Mouse (Mus musculus) midbrain, postnatal 0 days (tissue): ENCODE data around the gene Tmem98. TPM values are rescaled to one million over a fixed set of nuclear protein-coding genes. Genes with fewer than 3 reads are reported as not detected.

ENCODE experiments used
- ATAC-seq: fragments of 200-750 bp; cut with Nextera tagmentation; 2 replicates; pipeline ENCODE4 v1.8.0; 2017; ENCODE audit warnings: moderate number of reproducible peaks, mild to moderate bottlenecking, moderate TSS enrichment, moderate library complexity; ENCODE audit not compliant: low FRiP score
- DNase-seq: peaks from one replicate; pipeline ENCODE4 v3.0.0-alpha.2; 2015; ENCODE audit warnings: low spot score
- H3K27ac ChIP-seq: fragments of 300-500 bp; sonication (generic); 2 replicates; pipeline ENCODE4 v1.5.1; 2014; ENCODE audit warnings: low read depth, mild to moderate bottlenecking, low read length, mixed read lengths
- H3K27me3 ChIP-seq: fragments of 300-500 bp; sonication (generic); 2 replicates; pipeline ENCODE4 v1.6.1; 2014; ENCODE audit warnings: low read length, control low read depth, mixed read lengths; ENCODE audit not compliant: insufficient read depth
- H3K36me3 ChIP-seq: fragments of 300-500 bp; sonication (generic); 2 replicates; pipeline ENCODE4 v1.6.1; 2014; ENCODE audit warnings: low read length, control low read depth, mixed read lengths; ENCODE audit not compliant: insufficient read depth
- H3K4me1 ChIP-seq: fragments of 300-500 bp; sonication (generic); 2 replicates; pipeline ENCODE4 v1.6.1; 2014; ENCODE audit warnings: mild to moderate bottlenecking, control low read depth, antibody characterized with exemption, low read length, mixed read lengths; ENCODE audit not compliant: insufficient read depth
- H3K4me2 ChIP-seq: fragments of 300-500 bp; sonication (generic); 2 replicates; pipeline ENCODE4 v1.6.1; 2014; ENCODE audit warnings: low read depth, mild to moderate bottlenecking, low read length, mixed read lengths; ENCODE audit not compliant: poor library complexity, severe bottlenecking
- H3K4me3 ChIP-seq: fragments of 300-500 bp; sonication (generic); 2 replicates; pipeline ENCODE4 v1.5.1; 2014; ENCODE audit warnings: low read depth, mild to moderate bottlenecking, low read length, moderate library complexity
- H3K9ac ChIP-seq: fragments of 300-500 bp; sonication (generic); replicated peaks from 2 replicates; pipeline ENCODE4 v1.6.1; 2014; ENCODE audit warnings: mild to moderate bottlenecking, low read length, moderate library complexity, mixed read lengths; ENCODE audit not compliant: poor library complexity, severe bottlenecking
- H3K9me3 ChIP-seq: fragments of 300-500 bp; sonication (generic); 2 replicates; pipeline ENCODE4 v1.6.1; 2016; ENCODE audit warnings: low read length, control low read depth
- CTCF ChIP-seq: IDR thresholded peaks from 2 replicates; pipeline ENCODE4 v1.5.1; 2016; ENCODE audit warnings: antibody characterized with exemption, mild to moderate bottlenecking
- WGBS: fragments of 180-500 bp; shearing (Covaris S2); extraction: QIAGEN DNeasy Blood & Tissue Kit; methylation state at CpG from one replicate; pipeline ENCODE4 v1.1.7; 2014; 5-methylcytosine and 5-hydroxymethylcytosine counted together
- polyA plus RNA-seq: library from polyadenylated mRNA; unstranded; fragments of >200 nt; fragmentation: Nextera tagmentation; extraction: Ambion mirVana; gene quantifications from 2 replicates; pipeline ENCODE4 v1.2.1, GENCODE M21; 2015
- total RNA-seq: library from RNA; depleted of rRNA; stranded (reverse); fragments of >200 nt; gene quantifications from 2 replicates; pipeline ENCODE4 v1.2.3, GENCODE M21; 2014; rRNA removed

The Tmem98 gene
- total and polyA plus RNA-seq, 2 experiments from 2014 or later = 12.6 TPM

- TF ChIP-seq CTCF = no peak
- 93% methylated on average over 7 of the region's 7 CpGs for WGBS
- DNase-seq = no peak
- H3K9ac ChIP-seq = no peak overlapping the region
- H3K4me2 ChIP-seq = no peak overlapping the region
- no peaks in the 10 kb centered on the region for H3K36me3 ChIP-seq
- H3K9me3 ChIP-seq = no peaks in the 10 kb centered on the region
- ATAC-seq = no peak
- no peak overlapping the region for H3K4me3 ChIP-seq
- H3K27ac ChIP-seq = no peak overlapping the region
- H3K27me3 ChIP-seq = no peaks in the 10 kb centered on the region
- no peaks in the 10 kb centered on the region for H3K4me1 ChIP-seq
These were observed 53.0 kb downstream of the Tmem98 start for GRCm38 (mm10) chr11:80862941-80863340.

GRCm38 (mm10) chr11:80868039-80868438, 58.1 kb downstream of the Tmem98 start:
- Histone ChIP-seq H3K27ac (no peak overlapping the region), H3K4me1 (no peaks in the 10 kb centered on the region), H3K4me2 (no peak overlapping the region), H3K4me3 (no peak overlapping the region), H3K9ac (no peak overlapping the region), H3K9me3 (no peaks in the 10 kb centered on the region), H3K36me3 (no peaks in the 10 kb centered on the region), H3K27me3 (no peaks in the 10 kb centered on the region)
- DNase-seq = no peak
- ATAC-seq = no peak
- TF ChIP-seq CTCF = no peak
- 93% methylated on average over 1 of the region's 1 CpGs for WGBS

Other genes starting within 250 kb of the Tmem98 start
- 2.5 and 3.0 TPM in 2 replicates for gene Myo1d, start 30.1 kb upstream of the Tmem98 start, total RNA-seq
- gene Myo1d, start 30.1 kb upstream of the Tmem98 start, polyA plus RNA-seq = 1.4 and 1.8 TPM in 2 replicates
- not detected in 2 replicates for gene Spaca3, start 48.2 kb downstream of the Tmem98 start, total RNA-seq
- gene Spaca3, start 48.2 kb downstream of the Tmem98 start, polyA plus RNA-seq = not detected in 2 replicates